Mouse (Mus musculus): ENCODE data around the gene Vamp5.

DNA sequence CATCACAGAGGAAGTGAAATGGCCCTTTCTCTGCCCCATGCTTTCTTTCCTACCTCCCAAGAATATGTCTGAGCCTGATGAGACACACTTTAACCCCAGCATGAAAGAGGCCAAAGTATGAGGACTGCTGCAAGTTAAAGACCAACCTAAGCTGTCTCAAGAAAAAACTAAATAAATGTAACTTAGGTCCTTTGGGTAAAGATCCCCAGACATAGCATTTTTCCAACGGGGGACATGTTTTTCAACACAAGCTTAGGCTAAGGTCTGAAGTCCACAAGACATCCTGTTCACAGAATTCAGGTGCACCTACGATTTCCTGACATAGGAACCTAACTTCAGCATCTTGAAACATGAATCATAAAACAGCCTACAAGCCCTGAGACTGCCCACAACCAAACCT lies 30.1 kb downstream of the Vamp5 start:
- TF ChIP-seq TCF12 (IDR thresholded peaks at IDR 0.05; ENCODE audit: low read depth, low read length) (no peak), NRF1 (IDR thresholded peaks at IDR 0.05; ENCODE audit: insufficient read depth, low read depth, low read length, poor library complexity, severe bottlenecking) (no peak), EP300 (IDR thresholded peaks at IDR 0.05; ENCODE audit: low read depth in 1 of 2, low read length in 2 of 2) (no peak), E2F4 (IDR thresholded peaks at IDR 0.05; ENCODE audit: borderline replicate concordance, low read depth, low read length) (no peak), BHLHE40 (IDR thresholded peaks at IDR 0.05; ENCODE audit: borderline replicate concordance, low read depth, low read length) (no peak), CTCF (IDR thresholded peaks at IDR 0.05 in 2 of 3, conservative IDR thresholded peaks at IDR 0.05 in 1 of 3; ENCODE audit: control insufficient read depth in 1 of 3, insufficient read depth in 1 of 3, low read depth in 2 of 3, low read length in 3 of 3, poor library complexity in 1 of 3, severe bottlenecking in 1 of 3) (no peak), KAT2A (conservative IDR thresholded peaks at IDR 0.05; ENCODE audit: low read depth, low read length) (no peak), RCOR1 (IDR thresholded peaks at IDR 0.05; ENCODE audit: low read depth, low read length) (no peak), ZNF384 (IDR thresholded peaks at IDR 0.05; ENCODE audit: low read depth, low read length) (no peak)

Measured in MEL (cell line).